Mouse (Mus musculus) activated CD4-positive, CD25-positive, alpha-beta regulatory T cell, adult 4 months (primary cell): ENCODE data around the gene Boc. TPM values are rescaled to one million over a fixed set of nuclear protein-coding genes. Genes with fewer than 3 reads are reported as not detected.
"Not testable (repeated sequence)": the region's sequence is repeated elsewhere in the genome, so short reads cannot be mapped to it uniquely, and the experiment has no call there.

ENCODE experiments used
- ATAC-seq: one replicate; pipeline ENCODE4 v1.8.0; 2017
- polyA plus RNA-seq, 2 experiments: library from polyadenylated mRNA; unstranded; fragments of 100-300 nt; shearing (Covaris generic); gene quantifications; one replicate each; pipeline ENCODE4 v1.2.1; 2017

The Boc gene
- polyA plus RNA-seq, 2 experiments from 2014 or later, result 0.09 to 0.10 TPM

- ATAC-seq, result no peak
Observed at GRCm38 (mm10) chr16:44486612-44487011, 72.1 kb downstream of the Boc start.

DNA sequence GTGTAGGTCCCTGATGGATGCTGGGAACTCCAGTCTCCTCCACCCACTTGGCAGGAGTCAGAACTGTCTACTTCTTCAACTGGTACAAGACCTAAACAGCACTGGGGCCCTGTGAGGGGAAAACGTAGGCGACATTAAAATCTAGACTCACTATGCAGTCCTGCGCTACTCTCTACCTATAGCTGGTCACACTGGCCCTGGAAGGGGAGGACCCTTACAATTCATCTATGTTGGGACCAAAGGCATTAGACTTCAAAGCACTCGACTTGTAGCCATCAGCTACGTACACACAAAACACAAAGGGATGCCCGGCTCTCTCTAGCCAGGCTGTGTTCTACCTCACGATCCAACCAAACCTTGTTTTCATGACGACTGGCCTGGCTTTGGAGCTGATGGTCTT, 73.0 kb downstream of the Boc start:
- ATAC-seq, result no peak

DNA sequence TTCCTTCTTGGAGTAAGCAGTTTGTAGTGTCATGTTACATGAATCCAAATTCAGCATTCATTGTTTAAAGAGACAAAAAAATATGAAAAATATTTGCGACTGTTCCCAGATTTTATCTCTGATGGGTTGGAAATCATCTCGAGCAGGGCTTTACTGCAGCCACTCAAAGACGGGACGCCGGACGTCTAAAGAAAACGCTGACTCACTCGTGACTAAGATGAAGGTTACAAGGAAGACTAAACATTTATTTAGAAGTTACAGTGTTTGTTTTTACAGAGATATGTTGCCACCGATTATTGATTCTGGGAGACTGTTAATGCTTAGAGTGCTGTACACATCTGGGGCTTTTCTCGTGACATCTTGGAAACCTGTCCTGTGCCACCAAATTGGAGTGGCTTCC, 73.9 kb downstream of the Boc start:
- no peak for ATAC-seq

- peak; percentile 52 for ATAC-seq
Observed at GRCm38 (mm10) chr16:44484079-44484478, 74.6 kb downstream of the Boc start.

DNA sequence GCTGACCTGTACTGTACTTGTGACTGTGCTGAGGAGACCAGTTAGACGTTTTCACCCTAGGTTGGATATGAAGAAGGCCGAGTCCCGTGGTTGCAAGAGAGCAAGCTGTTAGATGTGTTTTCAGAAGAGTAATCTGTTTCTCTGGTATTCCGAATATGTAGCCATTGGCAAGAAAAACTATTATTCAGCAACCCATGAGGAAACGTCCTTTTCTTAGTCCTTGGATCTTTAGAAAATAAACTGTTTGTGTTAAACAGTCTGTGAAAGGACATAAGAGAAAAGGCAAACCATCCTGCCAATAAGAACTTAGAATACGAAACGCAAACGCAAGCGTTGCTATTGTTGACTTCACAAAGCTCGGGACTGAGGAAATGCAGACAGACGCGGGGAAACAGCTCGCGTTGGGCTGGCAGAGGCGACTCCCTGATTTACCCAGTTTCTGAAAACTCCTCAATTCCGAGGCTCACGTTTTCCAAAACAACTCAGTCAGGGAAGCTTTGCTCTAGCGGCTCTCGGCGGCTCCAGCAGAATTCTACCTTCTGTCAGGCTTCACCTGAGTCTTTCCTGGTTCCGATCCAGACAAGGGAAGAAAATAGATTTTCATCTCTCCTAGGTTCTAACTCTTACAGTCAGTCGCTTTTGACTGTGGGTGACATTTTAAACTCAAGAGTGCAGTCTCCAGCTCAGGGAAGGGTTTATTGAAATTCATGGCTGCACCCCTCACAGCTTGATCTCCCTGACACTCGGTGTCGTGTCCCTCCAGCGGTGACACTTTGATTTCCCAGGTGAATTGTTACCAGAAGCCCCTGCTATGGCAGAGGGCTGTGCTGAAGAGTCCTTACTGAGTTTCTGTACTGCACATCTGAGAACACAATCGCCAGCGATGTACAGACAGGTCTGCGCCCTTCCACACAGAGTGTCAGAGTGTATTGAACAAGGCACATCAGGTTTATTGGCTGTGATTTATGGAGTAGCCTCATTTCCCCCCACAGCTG, 76.8 kb downstream of the Boc start:
- ATAC-seq, result no peak

GRCm38 (mm10) chr16:44480616-44481015, 78.1 kb downstream of the Boc start:
- no peak for ATAC-seq

- ATAC-seq, result no peak
Observed at GRCm38 (mm10) chr16:44479852-44480251, 78.8 kb downstream of the Boc start.

DNA sequence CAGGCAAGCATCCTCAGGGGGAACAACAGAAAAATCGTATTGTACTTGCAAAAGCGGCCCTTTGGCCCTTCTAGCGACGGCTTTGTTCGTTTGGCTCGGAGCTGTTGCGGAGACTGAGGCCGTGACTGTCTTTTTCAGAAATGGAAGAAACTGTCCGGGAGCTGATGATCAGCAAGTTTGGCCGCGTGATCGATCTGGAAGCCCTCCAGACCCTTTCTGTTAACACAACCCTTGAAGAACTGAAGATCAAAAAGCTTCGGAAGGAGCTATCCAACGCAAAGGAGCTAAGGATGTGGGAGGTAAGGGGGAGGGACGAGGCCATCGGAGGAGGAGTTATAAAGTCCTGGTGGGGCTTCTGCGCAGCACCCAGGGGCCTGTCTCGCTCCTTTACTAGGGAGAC, 79.9 kb downstream of the Boc start:
- ATAC-seq, result no peak

- ATAC-seq, result no peak
Observed at GRCm38 (mm10) chr16:44475682-44476375, 82.9 kb downstream of the Boc start.

DNA sequence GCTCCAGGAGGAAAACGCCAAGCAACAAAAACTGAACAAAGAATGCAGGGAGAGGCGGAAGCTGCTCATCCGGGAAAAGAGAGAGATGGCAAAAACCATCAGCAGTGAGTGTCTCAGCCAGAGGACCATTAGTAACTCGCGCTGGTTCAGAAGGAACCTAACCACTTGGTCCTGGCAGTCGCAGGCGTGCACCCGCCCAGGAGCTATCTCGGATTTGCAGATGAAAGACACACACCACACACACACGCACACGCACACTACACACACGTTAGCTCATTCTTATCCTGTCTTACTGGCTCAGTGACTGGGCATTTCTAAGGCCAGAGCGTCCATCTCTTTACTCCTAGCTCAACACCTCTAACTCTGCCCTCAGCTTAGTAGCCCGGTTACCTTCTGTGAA, 83.4 kb downstream of the Boc start:
- no peak for ATAC-seq

- ATAC-seq, result peak; percentile 66
Observed at GRCm38 (mm10) chr16:44460922-44461321, 97.8 kb downstream of the Boc start.

DNA sequence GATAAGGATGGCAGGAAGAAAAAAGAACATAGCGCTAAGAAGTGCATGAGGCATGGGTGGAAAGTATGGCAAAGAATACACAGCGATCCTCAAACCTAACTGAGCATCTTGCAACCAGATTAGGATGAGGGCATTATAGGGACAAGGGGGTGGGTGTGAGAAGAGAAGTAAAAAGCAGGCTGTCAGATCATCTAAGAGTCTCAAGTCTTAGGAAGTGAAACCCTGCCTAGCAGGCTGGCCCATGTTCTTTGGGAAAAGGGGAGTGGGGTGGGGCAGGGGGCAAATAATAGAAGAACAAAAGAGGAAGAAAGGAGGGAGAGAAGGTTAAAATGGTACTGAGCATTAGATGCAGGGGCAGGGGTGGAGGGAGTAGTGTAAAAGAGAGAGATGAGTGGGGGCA, 99.9 kb downstream of the Boc start:
- no peak for ATAC-seq

GRCm38 (mm10) chr16:44457858-44458257, 100.8 kb downstream of the Boc start:
- no peak for ATAC-seq

GRCm38 (mm10) chr16:44441913-44442312, 116.8 kb downstream of the Boc start:
- not testable (repeated sequence) for ATAC-seq

- no peak for ATAC-seq
Observed at GRCm38 (mm10) chr16:44435481-44435880, 123.2 kb downstream of the Boc start.

Other genes with a start within 250 kb of the Boc start
- 10 to 100 TPM; 21.3 to 30.8 TPM for gene Sidt1, start 225.7 kb downstream of the Boc start, polyA plus RNA-seq
- 10 to 100 TPM; 17.8 to 22.0 TPM for gene Spice1, start 211.8 kb downstream of the Boc start, polyA plus RNA-seq
- not detected for gene Cfap44, start 164.1 kb downstream of the Boc start, polyA plus RNA-seq
- gene Nepro, start 165.4 kb upstream of the Boc start, polyA plus RNA-seq, result 1 to 10 TPM; 5.7 to 5.8 TPM
- 10 to 100 TPM; 34.5 to 43.4 TPM for gene Gtpbp8, start 187.5 kb upstream of the Boc start, polyA plus RNA-seq
- gene Cd200r1, start 206.8 kb upstream of the Boc start, polyA plus RNA-seq, result 10 to 100 TPM; 39.1 to 40.4 TPM